Mouse (Mus musculus) heart, embryonic 12.5 days (tissue): ENCODE results near the gene Cfc1. TPM values are rescaled to one million over a fixed set of nuclear protein-coding genes. Genes with fewer than 3 reads are reported as not detected.
"Not testable (repeated sequence)": the region's sequence is repeated elsewhere in the genome, so short reads cannot be mapped to it uniquely, and the experiment has no call there.

ENCODE experiments used
- ATAC-seq: fragments of 200-750 bp; cut with Nextera tagmentation; 2 replicates; pipeline ENCODE4 v1.8.0; 2017; ENCODE audit warnings: moderate TSS enrichment, moderate library complexity; ENCODE audit not compliant: insufficient number of reproducible peaks, low FRiP score
- H3K27ac ChIP-seq: fragments of 300-500 bp; sonication (generic); 2 replicates; pipeline ENCODE4 v1.5.1; 2016; ENCODE audit warnings: mild to moderate bottlenecking, moderate library complexity; ENCODE audit not compliant: poor library complexity, severe bottlenecking
- H3K27me3 ChIP-seq: fragments of 300-500 bp; sonication (generic); replicated peaks from 2 replicates; pipeline ENCODE4 v1.6.1; 2016; ENCODE audit warnings: mild to moderate bottlenecking, moderate library complexity
- H3K36me3 ChIP-seq: fragments of 300-500 bp; sonication (generic); 2 replicates; pipeline ENCODE4 v1.6.1; 2016; ENCODE audit warnings: mild to moderate bottlenecking, moderate library complexity
- H3K4me1 ChIP-seq: fragments of 300-500 bp; sonication (generic); replicated peaks from 2 replicates; pipeline ENCODE4 v1.6.1; 2016; ENCODE audit warnings: mild to moderate bottlenecking
- H3K4me2 ChIP-seq: fragments of 300-500 bp; sonication (generic); 2 replicates; pipeline ENCODE4 v1.6.1; 2016; ENCODE audit warnings: mild to moderate bottlenecking, moderate library complexity
- H3K4me3 ChIP-seq: fragments of 300-500 bp; sonication (generic); 2 replicates; pipeline ENCODE4 v1.5.1; 2016; ENCODE audit warnings: mild to moderate bottlenecking
- H3K9ac ChIP-seq: fragments of 300-500 bp; sonication (generic); 2 replicates; pipeline ENCODE4 v1.6.1; 2016; ENCODE audit warnings: mild to moderate bottlenecking, moderate library complexity
- H3K9me3 ChIP-seq: fragments of 300-500 bp; sonication (generic); replicated peaks from 2 replicates; pipeline ENCODE4 v1.6.1; 2016; ENCODE audit warnings: mild to moderate bottlenecking, moderate library complexity
- WGBS: fragments of 180-500 bp; shearing (Covaris S2); methylation state at CpG from one replicate; pipeline ENCODE4 v1.1.7; 2016; 5-methylcytosine and 5-hydroxymethylcytosine counted together
- polyA plus RNA-seq: library from polyadenylated mRNA; unstranded; fragments of >200 nt; fragmentation: Nextera tagmentation; extraction: Ambion mirVana; gene quantifications from 2 replicates; pipeline ENCODE4 v1.2.1, GENCODE M21; 2016

Gene Cfc1
- 0.32 and 0.42 TPM in 2 replicates for polyA plus RNA-seq

DNA sequence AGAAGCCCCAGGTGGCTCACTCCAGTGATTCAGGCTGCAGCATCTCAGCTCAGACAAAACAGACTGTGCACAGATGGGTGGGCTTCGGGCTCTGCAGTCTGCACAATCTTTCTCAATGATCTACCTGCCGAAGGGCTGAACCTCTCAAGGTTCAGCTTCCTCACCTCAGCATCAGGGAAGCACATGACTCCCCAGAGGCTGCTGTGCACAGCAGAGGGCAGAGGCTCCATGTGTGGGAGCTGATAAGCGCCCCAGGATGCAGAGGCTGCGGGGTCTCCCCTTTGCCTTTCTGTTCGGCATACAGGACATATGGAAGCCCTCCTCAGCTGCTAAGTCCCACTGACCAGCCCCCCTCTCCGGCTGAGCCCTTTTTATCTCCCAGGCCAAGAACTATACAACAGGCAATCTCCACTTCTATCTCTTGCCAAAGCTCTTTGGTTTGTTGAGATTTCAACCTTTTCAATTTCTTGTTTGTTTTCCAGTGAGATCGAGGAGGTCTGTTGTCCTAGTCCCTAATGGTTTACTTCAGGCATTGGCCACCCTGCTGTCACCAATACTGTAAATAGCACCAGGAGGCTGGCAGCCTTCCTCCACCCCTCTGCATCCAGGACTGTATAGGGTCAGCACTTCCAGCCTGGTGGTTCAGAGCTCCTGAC lies at the start of gene Cfc1:
Cfc1 (plus strand) TSS at position 606 of the 656 bp plus-strand sequence.
- H3K9me3 ChIP-seq, H3K27ac ChIP-seq, ATAC-seq, H3K36me3 ChIP-seq: not testable (repeated sequence)
- Histone ChIP-seq H3K27me3 (peaks cover 25% of the 10 kb centered on the region), H3K4me1 (peaks cover 16% of the 10 kb centered on the region; the same call in 1 of the 2 replicates), H3K4me2 (peak within 1 kb of the TSS; percentile 58), H3K4me3 (peak within 1 kb of the TSS; percentile 24), H3K9ac (peak within 1 kb of the TSS; percentile 20; the same call in 1 of the 2 replicates)
- 15% methylated on average over 7 of the region's 7 CpGs for WGBS

DNA sequence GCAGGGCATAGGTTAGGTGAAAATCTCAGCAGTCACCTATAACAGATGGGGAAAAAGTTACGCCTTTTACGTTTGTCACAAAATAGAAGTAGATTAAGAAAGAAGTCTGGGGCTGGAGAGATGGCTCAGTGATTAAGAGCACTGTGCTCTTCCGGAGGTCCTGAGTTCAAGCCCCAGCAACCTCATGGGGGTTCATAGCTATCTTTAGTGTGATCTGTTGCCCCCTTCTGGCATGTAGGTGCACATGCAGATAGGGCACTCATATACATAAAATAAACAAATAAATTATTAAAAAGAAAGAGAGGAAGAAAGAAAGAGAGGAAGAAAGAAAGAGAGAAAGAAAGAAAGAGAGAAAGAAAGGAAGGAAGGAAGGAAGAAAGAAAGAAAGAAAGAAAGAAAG lies 48.1 kb upstream of the Cfc1 start:
- WGBS: 85% methylated on average over 3 of the region's 3 CpGs
- Histone ChIP-seq H3K4me1 (peaks cover 13% of the 10 kb centered on the region; the same call in 1 of the 2 replicates), H3K9ac (no peak overlapping the region), H3K4me2 (no peak overlapping the region), H3K9me3 (no peaks in the 10 kb centered on the region), H3K27me3 (no peaks in the 10 kb centered on the region), H3K36me3 (no peaks in the 10 kb centered on the region), H3K27ac (no peak overlapping the region), H3K4me3 (no peak overlapping the region)
- ATAC-seq: no peak

DNA sequence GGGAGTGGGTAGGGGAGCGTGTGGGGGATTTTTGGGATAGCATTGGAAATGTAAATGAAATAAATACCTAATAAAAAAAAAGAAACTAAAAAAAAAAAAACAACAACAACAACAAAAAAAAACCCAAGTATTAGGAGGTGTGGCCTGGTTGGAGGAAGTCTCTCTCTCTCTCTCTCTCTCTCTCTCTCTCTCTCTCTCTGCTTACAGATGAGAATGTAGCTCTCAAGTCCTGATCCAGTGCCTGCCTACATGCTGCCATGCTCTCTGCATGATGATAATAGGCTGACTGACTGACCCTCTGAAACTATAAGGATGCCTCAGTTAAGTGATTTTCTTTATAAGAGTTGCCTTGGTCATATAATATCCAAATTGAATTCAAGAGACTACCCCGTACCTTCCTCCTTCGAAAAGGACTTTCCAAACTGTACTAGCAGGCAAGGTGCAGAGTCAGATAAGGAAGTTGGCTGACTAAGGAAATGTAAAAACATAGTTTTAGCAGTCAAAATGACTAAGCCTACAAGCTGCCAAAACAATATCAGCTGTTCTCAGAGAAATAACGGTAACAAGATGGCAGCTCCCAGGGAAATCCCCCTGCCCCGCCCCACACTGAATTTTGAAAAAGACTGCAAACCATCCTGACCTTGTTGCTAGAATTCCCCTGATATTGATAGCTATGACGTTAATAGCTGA lies 45.5 kb upstream of the Cfc1 start:
- Histone ChIP-seq H3K36me3 (no peaks in the 10 kb centered on the region), H3K27me3 (no peaks in the 10 kb centered on the region), H3K4me2 (no peak overlapping the region), H3K9me3 (no peaks in the 10 kb centered on the region), H3K9ac (no peak overlapping the region), H3K4me1 (peaks cover 9% of the 10 kb centered on the region; the same call in 1 of the 2 replicates), H3K27ac (no peak overlapping the region), H3K4me3 (no peak overlapping the region)
- 79% methylated on average over 6 of the region's 6 CpGs for WGBS
- ATAC-seq: no peak

DNA sequence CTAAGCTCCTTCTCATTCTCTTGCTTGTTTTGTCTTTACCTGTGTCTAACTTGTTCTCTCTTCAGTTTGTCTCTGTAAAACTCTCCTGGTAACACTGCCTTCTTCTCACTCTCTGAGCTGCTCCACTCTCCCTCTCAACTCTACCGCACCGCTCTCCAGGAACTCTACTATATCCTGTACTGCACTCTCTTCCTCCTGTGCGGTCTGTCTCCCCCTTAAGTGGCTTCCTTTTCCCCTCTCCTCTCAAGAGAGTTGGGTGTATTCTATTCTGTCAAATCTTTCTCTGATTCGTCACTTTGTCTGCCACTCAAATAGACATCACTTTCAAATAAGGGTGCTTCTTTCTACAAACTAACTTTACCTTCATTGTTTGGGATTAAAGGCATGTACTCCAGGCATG lies 44.0 kb upstream of the Cfc1 start:
- no peaks in the 10 kb centered on the region for H3K4me1 ChIP-seq
- no peak overlapping the region for H3K27ac ChIP-seq
- no peak overlapping the region for H3K4me2 ChIP-seq
- no peak for ATAC-seq
- H3K36me3 ChIP-seq: no peaks in the 10 kb centered on the region
- no peak overlapping the region for H3K4me3 ChIP-seq
- H3K9me3 ChIP-seq: no peaks in the 10 kb centered on the region
- no peaks in the 10 kb centered on the region for H3K27me3 ChIP-seq
- WGBS: 78% methylated on average over 4 of the region's 4 CpGs
- no peak overlapping the region for H3K9ac ChIP-seq

DNA sequence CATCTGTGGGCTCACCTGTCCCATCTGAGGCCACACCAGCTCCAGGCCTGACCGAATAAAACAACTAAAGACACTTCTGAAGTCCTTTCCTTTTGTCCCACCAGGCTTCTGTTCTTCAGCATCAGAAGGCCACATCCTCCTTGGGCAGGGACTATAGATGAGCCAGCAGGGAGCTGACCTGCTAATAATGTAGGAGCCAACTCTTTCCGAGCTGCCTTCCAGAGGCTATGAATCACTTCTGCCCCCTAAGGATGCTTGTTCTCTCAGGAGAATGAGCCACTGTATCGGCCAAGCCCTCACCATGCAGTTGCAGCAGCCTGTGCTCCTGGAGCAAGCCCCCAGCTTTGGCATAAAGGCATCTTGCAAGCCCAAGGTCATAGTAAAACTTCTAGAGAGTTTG lies 32.5 kb upstream of the Cfc1 start:
- Histone ChIP-seq H3K4me1 (no peaks in the 10 kb centered on the region), H3K4me3 (no peak overlapping the region), H3K36me3 (no peaks in the 10 kb centered on the region), H3K9ac (no peak overlapping the region), H3K27me3 (peaks cover 5% of the 10 kb centered on the region; the same call in 1 of the 2 replicates), H3K9me3 (peaks cover 5% of the 10 kb centered on the region; the same call in 1 of the 2 replicates), H3K27ac (no peak overlapping the region), H3K4me2 (no peak overlapping the region)
- ATAC-seq: no peak
- 60% methylated on average over 3 of the region's 3 CpGs for WGBS

DNA sequence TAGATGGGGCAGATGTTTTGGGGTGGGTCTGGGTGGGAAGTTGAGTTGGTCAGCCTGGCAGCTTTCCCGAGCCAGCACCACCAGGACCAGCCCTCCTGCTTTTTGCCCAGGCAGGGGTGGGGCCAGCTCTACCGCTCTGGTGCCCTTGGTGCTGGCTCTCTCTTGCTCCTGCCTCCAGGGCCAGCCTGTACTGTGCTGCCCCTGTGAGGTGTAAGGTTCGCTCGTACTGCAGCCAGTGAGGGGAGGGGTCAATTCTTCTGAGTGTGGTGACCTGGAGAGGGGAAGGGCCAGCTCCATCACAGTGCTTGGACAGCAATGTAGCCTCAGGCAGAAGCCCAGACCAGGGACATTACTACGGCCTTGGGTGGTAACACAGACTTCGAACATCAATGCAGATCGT lies 30.1 kb upstream of the Cfc1 start:
- Histone ChIP-seq H3K36me3 (no peaks in the 10 kb centered on the region), H3K4me3 (no peak overlapping the region), H3K27ac (no peak overlapping the region), H3K27me3 (0 out of 2 replicates have a peak, but pooled peaks cover 5% of the 10 kb centered on the region), H3K4me2 (no peak overlapping the region), H3K9ac (no peak overlapping the region), H3K9me3 (peaks cover 7% of the 10 kb centered on the region; the same call in 1 of the 2 replicates), H3K4me1 (peaks cover 3% of the 10 kb centered on the region)
- ATAC-seq: no peak
- WGBS: 57% methylated on average over 7 of the region's 7 CpGs

DNA sequence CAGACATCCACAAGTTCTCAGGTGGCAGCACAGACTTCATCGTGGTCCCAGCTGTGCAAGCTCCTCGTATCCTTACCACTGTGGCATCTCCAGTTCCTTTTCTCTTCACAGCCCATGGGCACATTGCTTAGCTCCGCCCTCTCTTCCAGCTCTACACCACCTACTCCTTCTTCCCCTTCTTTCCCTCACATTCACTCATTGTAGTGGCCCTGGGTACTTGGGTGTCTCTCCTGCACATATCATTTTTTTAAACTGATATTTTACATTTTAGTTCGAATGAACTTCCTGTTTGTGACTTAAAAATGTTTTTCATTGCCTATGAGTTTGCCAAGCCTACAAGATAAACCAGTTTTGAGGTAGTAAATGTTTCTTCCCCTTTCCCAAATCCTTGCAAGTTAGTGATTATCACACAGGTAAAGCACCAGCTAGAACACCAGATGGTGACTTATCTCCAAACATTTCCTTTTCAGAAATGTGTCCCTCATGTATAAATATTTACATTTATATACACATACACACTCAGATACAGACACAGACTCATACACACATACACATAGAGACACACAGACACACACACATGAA lies 29.4 kb upstream of the Cfc1 start:
- no peaks in the 10 kb centered on the region for H3K36me3 ChIP-seq
- H3K9me3 ChIP-seq: peaks cover 7% of the 10 kb centered on the region; the same call in 1 of the 2 replicates
- H3K9ac ChIP-seq: no peak overlapping the region
- H3K4me2 ChIP-seq: no peak overlapping the region
- peaks cover 9% of the 10 kb centered on the region for H3K4me1 ChIP-seq
- 77% methylated on average over 4 of the region's 4 CpGs for WGBS
- H3K4me3 ChIP-seq: no peak overlapping the region
- no peak for ATAC-seq
- H3K27me3 ChIP-seq: 0 out of 2 replicates have a peak, but pooled peaks cover 5% of the 10 kb centered on the region
- no peak overlapping the region for H3K27ac ChIP-seq

DNA sequence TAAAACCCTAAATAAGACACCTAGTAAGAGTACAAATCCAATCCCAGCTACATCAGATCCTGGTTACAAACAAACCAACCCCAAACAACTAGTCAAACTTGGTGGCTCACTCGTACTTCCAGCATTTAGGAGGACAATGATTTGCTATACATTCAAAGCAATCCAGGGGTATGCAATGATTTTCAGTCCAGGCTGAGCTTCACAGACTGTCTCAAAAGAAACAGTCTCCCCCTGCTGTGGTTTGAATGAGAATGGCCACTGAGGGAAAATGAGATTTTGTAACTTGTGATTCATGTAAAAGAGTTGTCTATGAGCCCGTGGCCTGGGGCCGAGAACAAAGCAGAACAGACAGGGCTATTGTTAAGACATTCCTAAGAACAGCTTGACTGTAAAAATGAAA lies 27.5 kb upstream of the Cfc1 start:
- Histone ChIP-seq H3K9me3 (peaks cover 7% of the 10 kb centered on the region; the same call in 1 of the 2 replicates), H3K4me2 (no peak overlapping the region), H3K4me3 (no peak overlapping the region), H3K27ac (no peak overlapping the region), H3K9ac (no peak overlapping the region), H3K4me1 (peaks cover 11% of the 10 kb centered on the region), H3K36me3 (no peaks in the 10 kb centered on the region), H3K27me3 (no peaks in the 10 kb centered on the region)
- 81% methylated on average over 3 of the region's 3 CpGs for WGBS
- ATAC-seq: no peak

DNA sequence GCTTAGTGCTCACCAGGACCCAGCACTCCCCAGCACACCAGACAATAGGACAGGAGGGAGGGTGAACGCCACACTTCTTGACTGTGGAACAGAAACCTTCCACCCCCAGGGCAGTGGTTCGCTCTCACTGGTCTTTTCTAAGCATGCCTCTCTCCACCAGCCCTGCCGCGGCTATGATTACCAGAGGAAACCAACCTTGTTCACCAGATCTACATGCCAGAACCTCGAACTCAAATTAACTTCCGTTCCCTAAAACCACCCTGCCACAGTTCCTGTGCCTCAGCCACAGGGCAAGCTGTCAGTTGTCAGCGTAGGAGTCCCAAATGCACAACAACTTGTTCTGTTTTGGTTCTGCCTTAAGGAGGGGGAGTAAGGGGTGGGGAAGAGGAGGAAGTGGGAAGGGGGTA lies 24.9 kb upstream of the Cfc1 start:
- H3K9ac ChIP-seq: 0 out of 2 replicates have a peak overlapping the region, but pooled peaks have one; percentile 22
- H3K4me2 ChIP-seq: peak overlapping the region; percentile 61
- no peaks in the 10 kb centered on the region for H3K27me3 ChIP-seq
- 3% methylated on average over 7 of the region's 7 CpGs for WGBS
- no peaks in the 10 kb centered on the region for H3K36me3 ChIP-seq
- no peak overlapping the region for H3K27ac ChIP-seq
- peaks cover 11% of the 10 kb centered on the region for H3K4me1 ChIP-seq
- H3K4me3 ChIP-seq: peak overlapping the region; percentile 24
- peaks cover 7% of the 10 kb centered on the region; the same call in 1 of the 2 replicates for H3K9me3 ChIP-seq
- ATAC-seq: no peak

DNA sequence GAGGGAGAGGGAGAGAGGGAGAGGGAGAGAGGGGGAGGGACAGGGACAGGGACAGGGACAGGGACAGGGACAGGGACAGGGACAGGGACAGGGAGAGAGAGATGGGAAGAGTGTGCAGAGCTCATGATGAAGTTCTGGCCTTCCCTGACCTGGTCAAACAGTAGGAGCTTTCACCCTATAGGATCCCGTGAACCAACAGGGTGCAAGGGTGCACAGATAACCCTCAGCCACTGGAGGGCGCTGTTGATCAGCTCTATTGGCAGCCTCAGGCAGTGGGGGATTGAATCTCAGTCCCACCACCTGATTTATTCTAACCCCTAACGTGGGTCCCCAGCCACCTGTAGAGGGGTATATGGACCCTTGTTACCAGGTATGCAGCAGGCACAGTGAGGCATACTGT lies 24.4 kb upstream of the Cfc1 start:
- Histone ChIP-seq H3K27ac (no peak overlapping the region), H3K27me3 (no peaks in the 10 kb centered on the region), H3K9ac (no peak overlapping the region), H3K4me3 (0 out of 2 replicates have a peak overlapping the region, but pooled peaks have one; percentile 24), H3K4me1 (peaks cover 11% of the 10 kb centered on the region), H3K36me3 (no peaks in the 10 kb centered on the region), H3K4me2 (peak overlapping the region; percentile 61), H3K9me3 (peaks cover 7% of the 10 kb centered on the region; the same call in 1 of the 2 replicates)
- WGBS: 4% methylated on average over 3 of the region's 3 CpGs
- ATAC-seq: 0 out of 2 replicates have a peak, but pooled peaks have one; percentile 6

DNA sequence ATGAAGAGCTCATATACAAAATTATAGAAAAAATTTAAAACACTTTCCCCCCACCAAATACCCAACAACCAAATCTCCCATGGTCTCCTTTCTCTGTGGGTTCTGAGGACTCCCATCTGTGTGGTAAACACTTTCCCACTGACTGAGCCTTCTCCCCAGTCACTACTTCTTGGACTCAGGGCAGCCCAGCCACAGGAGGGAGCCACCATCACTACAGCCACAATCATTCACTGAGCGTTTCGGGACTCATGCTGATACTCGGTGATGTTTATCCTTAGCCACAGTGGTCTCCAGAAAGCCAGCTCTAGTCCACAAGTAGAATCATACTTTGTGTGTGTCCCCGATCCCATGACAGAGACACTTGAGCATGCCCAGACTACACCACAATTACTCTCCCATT lies 22.4 kb upstream of the Cfc1 start:
- no peak overlapping the region for H3K4me2 ChIP-seq
- WGBS: 75% methylated on average over 4 of the region's 4 CpGs
- peaks cover 1% of the 10 kb centered on the region; the same call in 1 of the 2 replicates for H3K9me3 ChIP-seq
- H3K36me3 ChIP-seq: no peaks in the 10 kb centered on the region
- no peak overlapping the region for H3K9ac ChIP-seq
- peaks cover 11% of the 10 kb centered on the region for H3K4me1 ChIP-seq
- H3K27me3 ChIP-seq: no peaks in the 10 kb centered on the region
- no peak overlapping the region for H3K4me3 ChIP-seq
- no peak overlapping the region for H3K27ac ChIP-seq
- no peak for ATAC-seq
